20 mouse cellular contexts compared by ENCODE assay signal in the genomic region with DNA sequence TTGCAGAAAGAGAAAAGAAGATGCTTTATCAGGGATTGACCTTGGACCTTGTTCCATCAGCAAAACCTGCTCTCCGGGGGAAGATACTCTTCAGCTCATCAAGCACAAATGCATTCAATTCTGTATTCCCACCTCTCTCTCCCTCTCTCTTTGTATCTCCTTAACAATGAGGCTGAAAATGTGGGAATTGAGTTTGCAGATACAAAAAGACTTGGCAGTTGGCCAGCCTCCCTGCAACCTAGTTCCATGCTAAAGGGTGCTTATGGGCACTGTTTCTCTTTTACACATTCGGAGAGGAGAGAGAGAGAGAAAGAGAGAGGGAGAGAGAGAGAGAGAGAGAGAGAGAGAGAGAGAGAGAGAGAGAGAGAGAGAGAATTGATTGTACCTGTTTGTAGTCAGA.
DNase-seq lines count a peak whose midpoint lies in the region; ATAC-seq lines count a peak whose summit lies in the region.
"Had no signal": no experiment of that assay in that cellular context is flagged by ENCODE, and none has a peak within 500 bp of the region (broad histone marks: within the 10 kb centered on the region; RNA-seq: fewer than 3 reads in every experiment).

No protein-coding gene starts in this region.

- DNase-seq in forebrain, embryonic 10.5 days (ENCODE audit: extremely low spot score, low spot score): no peak
- peak; percentile 25 for DNase-seq in layer of hippocampus, adult 9-11 months
- DNase-seq in layer of hippocampus, postnatal 36 days: no peak
- DNase-seq in right cerebral cortex, postnatal 4 days: peak; percentile 49
- no peak for DNase-seq in right cerebral cortex, postnatal 36 days (ENCODE audit: low spot score in 2 of 2)
- DNase-seq in urinary bladder, postnatal 25 days (ENCODE audit: low spot score): no peak
- DNase-seq in thymus, postnatal 4 days: no peak
- DNase-seq: B cell, adult 2 months; cerebellum, adult 8-10 months; gastrocnemius, postnatal 14 days; heart, postnatal 14 days; kidney, postnatal 14 days; lung, postnatal 36 days; right cerebral cortex, postnatal 25 days; thymus, adult 18-20 months had no signal

- no peaks in the 10 kb centered on the region for H3K9me3 ChIP-seq in forebrain, embryonic 16.5 days (ENCODE audit: control insufficient read depth, low read length)
- H3K9me3 ChIP-seq in forebrain, embryonic 10.5 days: no peaks in the 10 kb centered on the region
- H3K9me3 ChIP-seq: intestine, embryonic 15.5 days; limb, embryonic 13.5 days; liver, embryonic 15.5 days had no signal

- H3K4me3 ChIP-seq in forebrain, embryonic 16.5 days (replicated peaks; ENCODE audit: low read length): no peak overlapping the region
- no peak overlapping the region for H3K4me3 ChIP-seq in forebrain, embryonic 10.5 days
- H3K4me3 ChIP-seq: intestine, embryonic 15.5 days; limb, embryonic 13.5 days; liver, embryonic 15.5 days had no signal

- peak; percentile 43; the same call in 1 of the 2 replicates for ATAC-seq in forebrain, embryonic 16.5 days
- ATAC-seq: intestine, embryonic 15.5 days; Patski had no signal

- no peaks in the 10 kb centered on the region for H3K36me3 ChIP-seq in forebrain, embryonic 16.5 days (ENCODE audit: control insufficient read depth, insufficient read depth)
- H3K36me3 ChIP-seq in forebrain, embryonic 10.5 days (replicated peaks): no peaks in the 10 kb centered on the region
- H3K36me3 ChIP-seq: intestine, embryonic 15.5 days; limb, embryonic 13.5 days; liver, embryonic 15.5 days had no signal

- H3K27ac ChIP-seq in forebrain, embryonic 16.5 days (ENCODE audit: low read length): no peak overlapping the region
- no peak overlapping the region for H3K27ac ChIP-seq in forebrain, embryonic 10.5 days
- H3K27ac ChIP-seq: intestine, embryonic 15.5 days; limb, embryonic 13.5 days; liver, embryonic 15.5 days had no signal

- 16% methylated on average over 2 of the region's 2 CpGs for WGBS in forebrain, embryonic 16.5 days
- 78% methylated on average over 2 of the region's 2 CpGs for WGBS in forebrain, embryonic 10.5 days

- no peak overlapping the region for H3K9ac ChIP-seq in forebrain, embryonic 16.5 days (replicated peaks; ENCODE audit: low read depth, low read length)
- H3K9ac ChIP-seq: intestine, embryonic 15.5 days; limb, embryonic 13.5 days; liver, embryonic 15.5 days had no signal

- peaks cover 7% of the 10 kb centered on the region for H3K4me1 ChIP-seq in forebrain, embryonic 16.5 days (replicated peaks; ENCODE audit: control insufficient read depth, insufficient read depth, low read length)
- peaks cover 20% of the 10 kb centered on the region for H3K4me1 ChIP-seq in forebrain, embryonic 10.5 days

- no peak overlapping the region for H3K4me2 ChIP-seq in forebrain, embryonic 16.5 days (ENCODE audit: low read length)
- H3K4me2 ChIP-seq: intestine, embryonic 15.5 days; limb, embryonic 13.5 days; liver, embryonic 15.5 days had no signal

- no peaks in the 10 kb centered on the region for H3K27me3 ChIP-seq in forebrain, embryonic 16.5 days (replicated peaks; ENCODE audit: control insufficient read depth, insufficient read depth, low read length)
- no peaks in the 10 kb centered on the region for H3K27me3 ChIP-seq in forebrain, embryonic 10.5 days (ENCODE audit: poor library complexity, severe bottlenecking)
- H3K27me3 ChIP-seq: intestine, embryonic 15.5 days; limb, embryonic 13.5 days; liver, embryonic 15.5 days had no signal

Comparison
In these comparisons a context has a peak if more than half of its experiments do, and no peak if none do; other contexts are left out.
1. DNase-seq: peak in layer of hippocampus, adult 9-11 months (single experiment) and right cerebral cortex, postnatal 4 days (single experiment); none in forebrain, embryonic 10.5 days (single experiment), layer of hippocampus, postnatal 36 days (0 of 2), right cerebral cortex, postnatal 36 days (0 of 2), urinary bladder, postnatal 25 days (single experiment) and thymus, postnatal 4 days (single experiment).